Mouse (Mus musculus) small intestine, adult 2 months (tissue): ENCODE results near the gene Elane. TPM values are rescaled to one million over a fixed set of nuclear protein-coding genes. Genes with fewer than 3 reads are reported as not detected.

ENCODE experiments used
- H3K27ac ChIP-seq: fragments of 200-500 bp; 2 replicates; pipeline ENCODE4 v1.5.1; 2012; ENCODE audit warnings: low read depth, low read length, control low read depth, inconsistent platforms; ENCODE audit not compliant: insufficient read depth
- H3K27me3 ChIP-seq: fragments of 200-500 bp; 2 replicates; pipeline ENCODE4 v1.6.1; 2012; ENCODE audit warnings: mild to moderate bottlenecking, moderate library complexity, low read length, inconsistent platforms; ENCODE audit not compliant: control insufficient read depth, insufficient read depth
- H3K36me3 ChIP-seq: fragments of 200-500 bp; 2 replicates; pipeline ENCODE4 v1.6.1; 2012; ENCODE audit warnings: mild to moderate bottlenecking, low read length, control low read depth, inconsistent platforms; ENCODE audit not compliant: control insufficient read depth, insufficient read depth
- H3K4me1 ChIP-seq: fragments of 200-500 bp; 2 replicates; pipeline ENCODE4 v1.6.1; 2012; ENCODE audit warnings: low read length, inconsistent platforms, mixed read lengths; ENCODE audit not compliant: control insufficient read depth, insufficient read depth, insufficient read length
- H3K4me3 ChIP-seq: fragments of 200-500 bp; 2 replicates; pipeline ENCODE4 v1.5.1; 2012; ENCODE audit warnings: low read depth, mild to moderate bottlenecking, control low read depth, inconsistent platforms, low read length, moderate library complexity
- CTCF ChIP-seq: fragments of 200-500 bp; IDR thresholded peaks from 2 replicates; pipeline ENCODE4 v1.5.1; 2012; ENCODE audit warnings: low read depth, mild to moderate bottlenecking, control low read depth, inconsistent platforms, low read length, moderate library complexity, mixed read lengths; ENCODE audit not compliant: insufficient replicate concordance, insufficient read length; ENCODE audit errors: extremely low read depth
- POLR2A ChIP-seq: fragments of 200-500 bp; IDR thresholded peaks from 2 replicates; pipeline ENCODE4 v1.6.1; 2012; ENCODE audit warnings: low read depth, mild to moderate bottlenecking, control low read depth, inconsistent platforms, low read length, moderate library complexity
- WGBS: fragments of 180-500 bp; shearing (Covaris S2); methylation state at CpG from one replicate; pipeline ENCODE4 v1.1.7; 2018; 5-methylcytosine and 5-hydroxymethylcytosine counted together
- polyA plus RNA-seq: library from polyadenylated mRNA; depleted of rRNA; stranded (reverse); fragments of >200 nt; gene quantifications from 2 replicates; pipeline ENCODE4 v1.2.3, GENCODE M21; 2012

Gene Elane
- polyA plus RNA-seq, 1 experiment: not detected

GRCm38 (mm10) chr10:79864351-79865188 lies 21.5 kb upstream of the Elane start:
- peaks cover 44% of the 10 kb centered on the region for H3K36me3 ChIP-seq
- no peak for TF ChIP-seq POLR2A
- no peak for TF ChIP-seq CTCF
- 45% methylated on average over 10 of the region's 10 CpGs for WGBS
- H3K27ac ChIP-seq: no peak overlapping the region
- H3K4me1 ChIP-seq: peaks cover 1% of the 10 kb centered on the region; the same call in 1 of the 2 replicates
- no peak overlapping the region for H3K4me3 ChIP-seq
- H3K27me3 ChIP-seq: no peaks in the 10 kb centered on the region

- Histone ChIP-seq H3K27me3 (no peaks in the 10 kb centered on the region), H3K4me1 (no peaks in the 10 kb centered on the region; the same call in 1 of the 2 replicates), H3K36me3 (peaks cover 37% of the 10 kb centered on the region), H3K27ac (no peak overlapping the region), H3K4me3 (no peak overlapping the region)
- TF ChIP-seq POLR2A (no peak), CTCF (no peak)
- 45% methylated on average over 12 of the region's 12 CpGs for WGBS
Measured at GRCm38 (mm10) chr10:79865189-79865601, 20.9 kb upstream of the Elane start.

- 39% methylated on average over 19 of the region's 19 CpGs for WGBS
- H3K27ac ChIP-seq: no peak overlapping the region
- no peak for TF ChIP-seq POLR2A
- TF ChIP-seq CTCF: peak; percentile 34; the same call in 1 of the 2 replicates
Measured at GRCm38 (mm10) chr10:79865801-79866295, 20.2 kb upstream of the Elane start.

GRCm38 (mm10) chr10:79866601-79867000 lies 19.4 kb upstream of the Elane start:
- Histone ChIP-seq H3K27ac (no peak overlapping the region), H3K4me3 (no peak overlapping the region), H3K4me1 (no peaks in the 10 kb centered on the region; the same call in 1 of the 2 replicates), H3K27me3 (no peaks in the 10 kb centered on the region), H3K36me3 (peaks cover 23% of the 10 kb centered on the region)
- WGBS: 75% methylated on average over 11 of the region's 11 CpGs
- TF ChIP-seq POLR2A (no peak), CTCF (no peak)

More at GRCm38 (mm10) chr10:79865801-79866295, 20.2 kb upstream of the Elane start:
- Histone ChIP-seq H3K36me3 (peaks cover 31% of the 10 kb centered on the region), H3K27me3 (no peaks in the 10 kb centered on the region), H3K4me3 (no peak overlapping the region), H3K4me1 (no peaks in the 10 kb centered on the region; the same call in 1 of the 2 replicates)

GRCm38 (mm10) chr10:79871845-79872244 lies 14.2 kb upstream of the Elane start:
- Histone ChIP-seq H3K4me3 (no peak overlapping the region), H3K27ac (no peak overlapping the region), H3K36me3 (no peaks in the 10 kb centered on the region), H3K4me1 (peaks cover 4% of the 10 kb centered on the region; the same call in 1 of the 2 replicates), H3K27me3 (peaks cover 13% of the 10 kb centered on the region; the same call in 1 of the 2 replicates)
- WGBS: 57% methylated on average over 8 of the region's 8 CpGs
- TF ChIP-seq POLR2A: no peak

- H3K27me3 ChIP-seq: peaks cover 13% of the 10 kb centered on the region; the same call in 1 of the 2 replicates
- no peak overlapping the region for H3K4me3 ChIP-seq
- H3K36me3 ChIP-seq: no peaks in the 10 kb centered on the region
- WGBS: 41% methylated on average over 3 of the region's 3 CpGs
- TF ChIP-seq CTCF: no peak
- H3K4me1 ChIP-seq: peaks cover 11% of the 10 kb centered on the region
- H3K27ac ChIP-seq: no peak overlapping the region
Measured at GRCm38 (mm10) chr10:79872862-79873261, 13.2 kb upstream of the Elane start.

GRCm38 (mm10) chr10:79873313-79873712 lies 12.7 kb upstream of the Elane start:
- TF ChIP-seq POLR2A (no peak), CTCF (no peak)
- Histone ChIP-seq H3K4me1 (peaks cover 11% of the 10 kb centered on the region), H3K4me3 (no peak overlapping the region), H3K27me3 (peaks cover 13% of the 10 kb centered on the region; the same call in 1 of the 2 replicates), H3K36me3 (no peaks in the 10 kb centered on the region), H3K27ac (no peak overlapping the region)
- WGBS: 32% methylated on average over 6 of the region's 6 CpGs
